ENCODE assay signal across 8 mouse cellular contexts in genomic region chr2:157567235-157567961, GRCm38 (mm10). TPM values are rescaled to one million over a fixed set of nuclear protein-coding genes. Genes with fewer than 3 reads are reported as not detected.
A peak's percentile ranks its signal among the peaks of the same experiment; 100 is the strongest.
DNase-seq lines count a peak whose midpoint lies in the region; ATAC-seq and TF ChIP-seq lines count a peak whose summit lies in the region.

No protein-coding gene starts in this region.

- TF ChIP-seq EP300 in liver, postnatal 0 days (IDR thresholded peaks at IDR 0.05; ENCODE audit: low read depth), result no peak

- no peak for TF ChIP-seq CTCF in forebrain, postnatal 0 days (IDR thresholded peaks at IDR 0.05; ENCODE audit: low read depth)
- TF ChIP-seq CTCF in liver, postnatal 0 days (IDR thresholded peaks at IDR 0.05; ENCODE audit: low read depth), result no peak

- H3K4me3 ChIP-seq in heart, embryonic 10.5 days, result peak overlapping the region; percentile 99
- peak overlapping the region; percentile 87 to 90 for H3K4me3 ChIP-seq in ES-E14 (ENCODE audit: insufficient read depth in 1 of 2, low read depth in 1 of 2, low read length in 2 of 2, poor library complexity in 1 of 2, severe bottlenecking in 1 of 2)
- no peak overlapping the region; the same call in 1 of the 2 replicates for H3K4me3 ChIP-seq in forebrain, postnatal 0 days (ENCODE audit: low read depth, low read length)
- H3K4me3 ChIP-seq in liver, postnatal 0 days (ENCODE audit: low read depth, low read length), result peak overlapping the region; percentile 75

- H3K36me3 ChIP-seq in heart, embryonic 10.5 days, result peaks cover 20% of the 10 kb centered on the region
- H3K36me3 ChIP-seq in ES-E14 (ENCODE audit: control insufficient read depth, insufficient read depth, low read length, poor library complexity, severe bottlenecking), result no peaks in the 10 kb centered on the region; the same call in 1 of the 2 replicates
- no peaks in the 10 kb centered on the region for H3K36me3 ChIP-seq in forebrain, postnatal 0 days (ENCODE audit: insufficient read depth)
- H3K36me3 ChIP-seq in liver, postnatal 0 days (replicated peaks; ENCODE audit: insufficient read depth, low read length), result no peaks in the 10 kb centered on the region

- in situ Hi-C loops in ES-E14 (cut with MboI; ENCODE audit: low sequenced_read_pairs in 2 of 2, unreplicated experiment in 2 of 2), result no loop called here

- WGBS in heart, embryonic 10.5 days, result 79% methylated on average over 11 of the region's 11 CpGs
- 91% methylated on average over 11 of the region's 11 CpGs for WGBS in forebrain, postnatal 0 days
- WGBS in liver, postnatal 0 days (ENCODE audit: insufficient replicate concordance), result 67% methylated on average over 11 of the region's 11 CpGs

- peaks cover 24% of the 10 kb centered on the region for H3K4me1 ChIP-seq in heart, embryonic 10.5 days
- peaks cover 2 to 8% of the 10 kb centered on the region in 2 experiments; a peak in 2 of 4 replicates for H3K4me1 ChIP-seq in ES-E14 (ENCODE audit: control insufficient read depth in 2 of 2, insufficient read depth in 2 of 2, low read length in 2 of 2, poor library complexity in 1 of 2)
- H3K4me1 ChIP-seq in forebrain, postnatal 0 days (ENCODE audit: insufficient read depth), result peaks cover 14% of the 10 kb centered on the region; the same call in 1 of the 2 replicates
- peaks cover 15% of the 10 kb centered on the region for H3K4me1 ChIP-seq in liver, postnatal 0 days (ENCODE audit: insufficient read depth)

- intact Hi-C loops in heart, postnatal 25 days (cut with DNase I), result no loop called here

- peak overlapping the region; percentile 87 for H3K9ac ChIP-seq in ES-E14 (ENCODE audit: insufficient read depth, low read depth, low read length, poor library complexity, severe bottlenecking)
- peak overlapping the region; percentile 96; the same call in 1 of the 2 replicates for H3K9ac ChIP-seq in forebrain, postnatal 0 days
- H3K9ac ChIP-seq in liver, postnatal 0 days (replicated peaks), result peak overlapping the region; percentile 91; the same call in 1 of the 2 replicates

- ATAC-seq in forebrain, postnatal 0 days, result no peak
- ATAC-seq in liver, postnatal 0 days, result no peak

- peak overlapping the region; percentile 99 for H3K27ac ChIP-seq in heart, embryonic 10.5 days
- peak overlapping the region; percentile 78 for H3K27ac ChIP-seq in ES-E14 (ENCODE audit: insufficient read depth, low read depth, low read length, poor library complexity, severe bottlenecking)
- no peak overlapping the region; the same call in 1 of the 2 replicates for H3K27ac ChIP-seq in forebrain, postnatal 0 days (ENCODE audit: low read depth, low read length)
- peak overlapping the region; percentile 81 for H3K27ac ChIP-seq in liver, postnatal 0 days (ENCODE audit: low read depth)

- peak overlapping the region; percentile 90 for H3K4me2 ChIP-seq in forebrain, postnatal 0 days (ENCODE audit: low read depth)
- peak overlapping the region; percentile 90 for H3K4me2 ChIP-seq in liver, postnatal 0 days (ENCODE audit: low read depth, low read length)

- peak; percentile 75 for DNase-seq in heart, embryonic 10.5 days (ENCODE audit: low spot score)
- no peak for DNase-seq in heart, postnatal 25 days (ENCODE audit: low spot score)
- no peak for DNase-seq in ES-E14 (ENCODE audit: low read depth, low spot score)
- DNase-seq in forebrain, postnatal 0 days, result no peak
- DNase-seq in liver, postnatal 0 days, result no peak
- DNase-seq in thymus, postnatal 14 days, result no peak
- DNase-seq in gastrocnemius, adult 18-20 months (ENCODE audit: low spot score), result no peak
- no peak for DNase-seq in right cerebral cortex, postnatal 4 days

- H3K9me3 ChIP-seq in heart, embryonic 10.5 days, result no peaks in the 10 kb centered on the region
- H3K9me3 ChIP-seq in ES-E14 (ENCODE audit: control insufficient read depth, insufficient read depth, low read depth, low read length), result no peaks in the 10 kb centered on the region
- H3K9me3 ChIP-seq in forebrain, postnatal 0 days (ENCODE audit: low read length), result no peaks in the 10 kb centered on the region
- H3K9me3 ChIP-seq in liver, postnatal 0 days (ENCODE audit: low read length), result no peaks in the 10 kb centered on the region

- no peaks in the 10 kb centered on the region for H3K27me3 ChIP-seq in heart, embryonic 10.5 days (ENCODE audit: insufficient read depth, poor library complexity, severe bottlenecking)
- no peaks in the 10 kb centered on the region for H3K27me3 ChIP-seq in forebrain, postnatal 0 days (ENCODE audit: insufficient read depth, low read length)
- no peaks in the 10 kb centered on the region for H3K27me3 ChIP-seq in liver, postnatal 0 days (ENCODE audit: insufficient read depth, low read length)

TF ChIP-seq in ES-E14, 5 proteins besides CTCF, POLR2A, EP300 and RAD21:
- TF ChIP-seq MAFK (IDR thresholded peaks at IDR 0.05; ENCODE audit: insufficient read depth, low read depth, low read length) (peak; percentile 66; the same call in 1 of the 2 replicates), HCFC1 (IDR thresholded peaks at IDR 0.05; ENCODE audit: borderline replicate concordance, insufficient read depth, low read length) (peak; percentile 83), ZNF384 (IDR thresholded peaks at IDR 0.05; ENCODE audit: low read depth, low read length) (no peak)

RNA-seq across cellular contexts. Expression of gene Blcap, which starts 3.7 kb away (rescaled TPM):
- 38.3 and 38.6 TPM in 2 replicates for polyA plus RNA-seq in heart, embryonic 10.5 days (2016; fragmentation: Nextera tagmentation; extraction: Ambion mirVana)
- total RNA-seq in heart, postnatal 25 days (2021), result 10 to 100 TPM; 51.8 to 54.9 TPM
- 42.4 and 57.3 TPM in 2 replicates for total RNA-seq in ES-E14 (2012; rRNA removed)
- 166 and 208 TPM in 2 replicates for total RNA-seq in forebrain, postnatal 0 days (2014; rRNA removed)
- 231 and 295 TPM in 2 replicates for polyA plus RNA-seq in forebrain, postnatal 0 days (2015; fragmentation: Nextera tagmentation; extraction: Ambion mirVana)
- 12.5 and 13.3 TPM in 2 replicates for polyA plus RNA-seq in liver, postnatal 0 days (2015; fragmentation: Nextera tagmentation; extraction: Ambion mirVana)
- total RNA-seq in gastrocnemius, adult 18-20 months (2021), result 10 to 100 TPM; 28.0 to 36.7 TPM

RNA-seq across cellular contexts. Expression of gene Nnat, which starts 7.5 kb away (rescaled TPM):
- 253 and 592 TPM in 2 replicates for polyA plus RNA-seq in heart, embryonic 10.5 days (2016; fragmentation: Nextera tagmentation; extraction: Ambion mirVana)
- 1 to 10 TPM in 1 of 2 experiments, under 1 TPM in 1; 0.29 to 1.4 TPM for total RNA-seq in heart, postnatal 25 days (2021)
- total RNA-seq in ES-E14 (2012; rRNA removed), result 7.0 and 117 TPM in 2 replicates
- total RNA-seq in forebrain, postnatal 0 days (2014; rRNA removed), result 4,630 and 7,303 TPM in 2 replicates
- polyA plus RNA-seq in forebrain, postnatal 0 days (2015; fragmentation: Nextera tagmentation; extraction: Ambion mirVana), result 6,353 and 7,049 TPM in 2 replicates
- polyA plus RNA-seq in liver, postnatal 0 days (2015; fragmentation: Nextera tagmentation; extraction: Ambion mirVana), result 6.2 and 6.6 TPM in 2 replicates
- 10 to 100 TPM in 1 of 2 experiments, 1 to 10 TPM in 1; 1.6 to 16.4 TPM for total RNA-seq in gastrocnemius, adult 18-20 months (2021)

Comparison
In these comparisons a context has a peak if more than half of its experiments do, and no peak if none do; other contexts are left out.
1. RNA of gene Nnat, which starts 7.5 kb away (total RNA-seq): 4,630 to 7,303 TPM in forebrain, postnatal 0 days; 7.0 to 117 TPM in ES-E14, 1.6 to 16.4 TPM in gastrocnemius, adult 18-20 months and 0.29 to 1.4 TPM in heart, postnatal 25 days; every median in the first group is over 10 times any median in the second.
2. Peak in every context shown above with its lines, with median percentiles within 50 percentile points of each other: H3K9ac ChIP-seq.